Mouse (Mus musculus): ENCODE measurements at regions not wholly inside any gene's neighbourhood (a gene's known extent, or its start where the extent isn't known, plus 50 kb on each side); places are given as distances from the start of the nearest gene placed in this dataset.

DNA sequence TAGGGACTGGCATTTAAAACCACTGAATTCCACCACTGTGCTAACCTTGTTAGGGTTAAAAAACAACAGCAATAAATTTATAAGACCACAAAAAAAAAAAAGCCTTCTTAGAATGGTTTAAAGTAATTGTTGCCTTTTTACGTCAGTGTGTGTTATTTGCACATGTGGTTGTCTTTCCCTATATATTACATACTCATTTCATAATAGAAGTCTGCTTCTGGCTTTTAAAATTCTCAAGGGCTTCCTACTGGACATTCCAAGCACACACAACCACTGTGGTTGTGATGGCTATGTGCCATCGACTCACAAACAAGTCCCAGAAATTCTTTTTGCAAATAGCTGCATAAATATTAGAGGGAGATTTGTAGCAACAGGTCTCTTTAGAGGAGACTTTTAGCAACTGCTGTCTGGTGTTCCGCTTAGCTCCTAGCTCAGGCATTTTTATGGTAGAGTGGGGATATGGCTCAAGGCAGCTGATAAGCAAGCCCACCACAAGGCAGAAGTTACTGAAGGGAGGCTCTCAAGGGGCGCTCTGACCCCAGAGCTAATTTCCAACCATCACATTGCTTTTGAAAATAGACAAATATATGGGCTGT is 138.8 kb upstream of the Gpc5 start:
- intact Hi-C loops (cut with DNase I), result no loop called here

GRCm38 (mm10) chr14:114954287-114954686 is 137.7 kb upstream of the Gpc5 start:
- no peak for DNase-seq (ENCODE audit: low spot score in 2 of 2)
- intact Hi-C loops (cut with DNase I), result no loop called here

More for the DNA sequence above, 138.8 kb upstream of the Gpc5 start:
- no peak for DNase-seq (ENCODE audit: low spot score in 2 of 2)

GRCm38 (mm10) chr14:114955572-114955971 is 136.4 kb upstream of the Gpc5 start:
- intact Hi-C loops (cut with DNase I), result no loop called here
- no peak for DNase-seq (ENCODE audit: low spot score in 2 of 2)

DNA sequence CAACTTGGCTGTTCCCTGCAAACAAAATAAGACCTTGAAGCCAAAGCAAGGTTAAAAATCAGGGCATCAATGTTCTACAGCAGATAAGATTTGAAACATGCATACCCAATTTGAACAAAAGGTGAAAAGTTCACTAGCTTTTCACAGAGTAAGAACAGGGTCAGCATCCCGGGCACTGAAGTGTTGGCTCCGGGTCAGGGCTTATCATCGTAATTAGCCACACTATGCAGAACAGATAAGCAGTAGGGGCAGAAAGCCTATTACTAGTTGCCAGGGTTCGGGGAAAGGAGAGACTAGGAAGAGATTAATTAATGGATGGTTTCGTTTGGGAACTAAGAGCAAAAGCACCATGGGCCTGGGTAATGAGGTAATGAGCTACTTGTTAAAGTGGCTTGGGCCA is 131.7 kb upstream of the Gpc5 start:
- intact Hi-C loops (cut with DNase I), result no loop called here
- no peak for DNase-seq (ENCODE audit: low spot score in 2 of 2)

DNA sequence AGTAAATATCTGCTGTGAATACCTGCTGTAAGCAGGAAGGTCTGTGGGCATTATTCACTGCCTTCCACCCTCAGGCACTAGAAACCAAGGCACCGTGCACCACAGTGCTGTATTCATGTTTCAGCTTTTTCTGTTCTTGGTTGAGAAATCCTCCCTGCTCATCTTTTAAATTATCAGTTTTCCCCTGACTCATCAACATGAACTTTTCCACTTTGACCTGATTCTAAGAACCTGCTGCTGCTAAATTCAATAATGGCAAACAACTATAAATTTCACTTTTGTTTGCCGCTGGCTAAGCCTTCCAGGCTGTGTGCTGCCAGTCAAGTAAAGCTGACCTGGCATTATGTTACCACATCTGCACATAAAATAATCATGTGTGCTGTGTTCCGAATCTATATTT is 126.1 kb upstream of the Gpc5 start:
- no peak for DNase-seq (ENCODE audit: low spot score in 2 of 2)
- intact Hi-C loops (cut with DNase I), result no loop called here

DNA sequence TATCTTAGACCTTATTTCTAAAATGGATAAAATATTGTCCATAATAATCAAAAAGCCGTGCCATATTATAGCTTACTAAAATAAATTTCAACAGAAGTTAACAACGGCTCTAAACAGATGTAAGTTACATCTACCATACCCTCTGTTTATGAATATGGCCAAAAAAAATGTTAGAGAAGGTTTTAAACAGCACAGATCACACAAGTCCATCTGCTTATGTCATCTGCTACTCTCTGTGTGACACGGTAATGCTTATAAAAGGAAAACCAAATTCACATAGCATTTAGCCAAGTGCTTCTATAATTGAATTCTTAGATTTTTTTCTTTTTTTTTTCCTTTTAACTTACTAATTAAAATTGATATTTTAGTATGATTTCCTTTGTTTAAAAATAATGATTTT is 123.0 kb upstream of the Gpc5 start:
- intact Hi-C loops (cut with DNase I), result no loop called here
- DNase-seq (ENCODE audit: low spot score in 2 of 2), result peak in 1 of 2 experiments; percentile 23

DNA sequence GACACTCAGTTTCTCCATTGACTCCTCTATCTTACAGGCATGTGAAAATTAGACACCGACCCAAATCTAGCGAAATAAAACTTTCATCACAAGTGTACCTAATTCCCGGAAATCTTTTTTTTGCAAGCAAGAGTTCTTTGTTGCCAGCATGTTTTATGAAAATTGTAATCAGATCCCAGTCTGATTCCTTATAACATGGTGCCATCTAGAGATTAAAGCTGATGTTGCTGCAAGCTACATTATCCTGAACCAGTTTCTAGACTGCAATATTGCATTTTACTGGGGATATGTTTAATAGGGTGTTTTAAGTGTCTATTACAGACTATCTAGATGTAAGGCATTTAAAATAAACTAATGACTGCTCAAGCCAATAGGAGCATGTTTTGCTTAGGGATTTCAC is 110.9 kb upstream of the Gpc5 start:
- peak in 1 of 2 experiments; percentile 43 for DNase-seq (ENCODE audit: low spot score in 2 of 2)
- intact Hi-C loops (cut with DNase I), result loop anchor here (2.0 kb wide), 1 partner anchor 128 kb away; no protein-coding TSS in a partner anchor

GRCm38 (mm10) chr14:115003223-115003622 is 88.8 kb upstream of the Gpc5 start:
- DNase-seq (ENCODE audit: low spot score in 2 of 2), result no peak
- intact Hi-C loops (cut with DNase I), result no loop called here

- DNase-seq (ENCODE audit: low spot score in 2 of 2), result no peak
- intact Hi-C loops (cut with DNase I), result no loop called here
Measured at GRCm38 (mm10) chr14:115004733-115005405, 87.1 kb upstream of the Gpc5 start.

- DNase-seq (ENCODE audit: low spot score in 2 of 2), result no peak
- intact Hi-C loops (cut with DNase I), result no loop called here
Measured at GRCm38 (mm10) chr14:115010877-115011276, 81.1 kb upstream of the Gpc5 start.

GRCm38 (mm10) chr14:115015299-115015698 is 76.7 kb upstream of the Gpc5 start:
- intact Hi-C loops (cut with DNase I), result no loop called here
- DNase-seq (ENCODE audit: low spot score in 2 of 2), result no peak

GRCm38 (mm10) chr14:115017410-115018153 is 74.4 kb upstream of the Gpc5 start:
- intact Hi-C loops (cut with DNase I), result loop anchor here (1.0 kb wide), 1 partner anchor 25 kb away; no protein-coding TSS in a partner anchor
- peak; percentile 74 to 79 for DNase-seq (ENCODE audit: low spot score in 2 of 2)

- intact Hi-C loops (cut with DNase I), result no loop called here
- DNase-seq (ENCODE audit: low spot score in 2 of 2), result no peak
Measured at GRCm38 (mm10) chr14:115028011-115028410, 64.0 kb upstream of the Gpc5 start.

DNA sequence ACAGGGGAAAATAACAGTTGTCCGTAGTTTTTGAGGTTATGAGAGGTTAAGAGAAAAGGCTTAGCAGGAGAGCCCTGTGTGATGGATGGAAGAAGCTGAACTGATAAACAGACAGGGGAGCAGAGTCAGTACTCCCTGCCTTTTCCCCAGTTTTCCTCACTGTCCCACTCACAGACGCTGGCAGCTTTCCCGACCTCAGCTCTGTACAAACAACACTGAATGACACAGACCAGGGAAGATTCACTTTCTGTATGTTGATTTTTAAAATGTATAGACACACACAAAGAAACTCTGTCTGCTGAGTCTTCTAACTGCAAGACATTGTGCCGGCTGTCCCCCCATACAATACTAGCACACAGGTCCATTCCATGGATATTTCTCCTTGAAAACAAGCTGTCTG is 60.3 kb upstream of the Gpc5 start:
- intact Hi-C loops (cut with DNase I), result no loop called here
- no peak for DNase-seq (ENCODE audit: low spot score in 2 of 2)

DNA sequence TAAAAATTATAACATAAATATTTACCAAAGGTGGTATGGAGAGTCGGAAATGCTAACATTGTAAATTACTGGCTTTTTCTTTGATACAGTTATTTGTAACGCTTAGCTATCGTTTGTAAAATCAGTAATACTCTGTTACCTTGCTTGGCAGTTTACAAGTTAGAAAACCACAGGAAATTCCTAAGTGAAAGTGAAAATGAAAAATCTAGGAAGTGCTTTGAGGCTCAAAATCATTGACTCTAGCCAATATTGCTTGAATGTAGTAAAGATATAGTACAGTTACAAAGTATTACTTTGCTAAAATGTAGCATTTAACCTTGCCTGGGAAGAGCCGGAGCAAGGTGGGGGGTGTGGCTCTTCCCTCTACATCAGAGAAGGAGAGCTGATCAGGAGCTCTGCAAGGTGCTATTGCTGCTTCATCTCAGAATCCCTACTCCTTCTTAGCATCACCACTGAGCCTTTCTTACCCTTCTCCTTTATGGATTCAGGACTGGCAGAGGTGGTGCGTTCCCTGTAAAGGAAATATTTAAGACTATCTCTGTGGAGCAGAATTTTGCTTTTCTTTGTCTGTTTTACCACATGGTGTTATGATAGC is 58.5 kb upstream of the Gpc5 start:
- DNase-seq (ENCODE audit: low spot score in 2 of 2), result no peak
- intact Hi-C loops (cut with DNase I), result no loop called here

- no peak for DNase-seq (ENCODE audit: low spot score in 2 of 2)
- intact Hi-C loops (cut with DNase I), result no loop called here
Measured at GRCm38 (mm10) chr14:115034718-115035437, 57.1 kb upstream of the Gpc5 start.

GRCm38 (mm10) chr14:115037086-115037793 is 54.8 kb upstream of the Gpc5 start:
- intact Hi-C loops (cut with DNase I), result no loop called here
- no peak for DNase-seq (ENCODE audit: low spot score in 2 of 2)

DNA sequence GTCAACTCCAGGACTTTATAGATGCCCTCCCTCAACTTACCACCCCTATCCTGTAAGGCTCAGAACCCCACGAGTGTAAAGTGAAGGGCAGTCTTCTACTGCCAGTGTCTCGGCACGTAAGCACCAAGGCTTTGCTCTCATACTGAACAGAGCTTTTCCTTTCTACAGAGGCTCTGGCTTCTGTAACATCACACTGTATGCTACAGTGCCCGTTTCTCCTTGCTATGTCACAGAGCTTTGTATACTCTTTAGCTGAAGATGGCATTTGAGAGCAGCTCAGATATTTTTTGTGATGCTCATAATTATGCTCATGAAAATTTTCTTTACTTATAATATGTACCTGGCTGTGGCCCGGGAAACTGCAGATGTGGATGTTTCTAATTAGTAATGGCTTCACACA is 53.2 kb upstream of the Gpc5 start:
- no peak for DNase-seq (ENCODE audit: low spot score in 2 of 2)
- intact Hi-C loops (cut with DNase I), result no loop called here

GRCm38 (mm10) chr14:115039524-115039923 is 52.5 kb upstream of the Gpc5 start:
- intact Hi-C loops (cut with DNase I), result no loop called here
- no peak for DNase-seq (ENCODE audit: low spot score in 2 of 2)
